Mouse (Mus musculus) 3134 (cell line): ENCODE data around the gene Inka1.

Source experiments
- DNase-seq: peaks from one replicate; pipeline ENCODE4 v3.0.0-alpha.2; 2011; ENCODE audit warnings: low spot score; ENCODE audit not compliant: insufficient read length; ENCODE audit errors: extremely low read depth

Inka1 gene

DNA sequence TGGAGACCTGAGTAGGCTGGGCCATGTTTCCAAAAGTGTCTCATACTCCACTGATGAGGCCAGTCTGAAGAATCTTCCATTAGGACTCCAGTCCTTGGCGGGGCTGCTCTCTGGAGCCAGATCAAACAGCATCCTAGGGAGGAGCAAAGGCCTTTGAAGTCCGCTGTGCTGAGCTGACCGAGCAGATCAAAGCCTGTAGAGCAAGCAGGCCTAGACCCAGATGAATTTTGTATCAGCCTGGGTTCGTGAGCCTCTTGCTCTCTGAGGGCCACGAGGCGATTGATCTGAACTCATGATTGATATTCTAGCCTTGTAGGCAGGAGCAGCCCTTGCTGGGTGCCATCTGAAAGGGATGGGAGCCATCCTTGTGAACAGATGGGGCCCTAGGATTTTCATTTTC is 25.8 kb downstream of the Inka1 start:
- DNase-seq = no peak

DNA sequence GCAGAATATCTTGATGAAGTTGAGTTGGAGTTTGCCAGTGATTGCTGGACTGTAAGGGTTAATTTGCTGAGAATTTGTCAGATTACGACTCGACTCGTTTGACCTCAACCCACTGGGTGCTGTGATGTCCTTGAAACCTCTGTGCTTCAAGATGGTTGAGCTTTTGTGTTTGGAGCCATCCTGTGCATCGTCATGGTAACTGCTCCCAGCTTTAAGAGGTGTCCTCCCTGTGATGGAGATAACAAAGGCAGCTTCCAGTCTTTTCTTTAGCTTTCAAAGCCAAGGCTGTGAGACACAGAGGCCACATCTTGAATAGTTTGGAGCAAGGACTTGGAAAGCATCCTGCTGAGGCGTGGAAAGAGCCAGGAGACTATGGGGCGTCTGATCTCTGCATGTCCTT is 28.5 kb downstream of the Inka1 start:
- DNase-seq = no peak

DNA sequence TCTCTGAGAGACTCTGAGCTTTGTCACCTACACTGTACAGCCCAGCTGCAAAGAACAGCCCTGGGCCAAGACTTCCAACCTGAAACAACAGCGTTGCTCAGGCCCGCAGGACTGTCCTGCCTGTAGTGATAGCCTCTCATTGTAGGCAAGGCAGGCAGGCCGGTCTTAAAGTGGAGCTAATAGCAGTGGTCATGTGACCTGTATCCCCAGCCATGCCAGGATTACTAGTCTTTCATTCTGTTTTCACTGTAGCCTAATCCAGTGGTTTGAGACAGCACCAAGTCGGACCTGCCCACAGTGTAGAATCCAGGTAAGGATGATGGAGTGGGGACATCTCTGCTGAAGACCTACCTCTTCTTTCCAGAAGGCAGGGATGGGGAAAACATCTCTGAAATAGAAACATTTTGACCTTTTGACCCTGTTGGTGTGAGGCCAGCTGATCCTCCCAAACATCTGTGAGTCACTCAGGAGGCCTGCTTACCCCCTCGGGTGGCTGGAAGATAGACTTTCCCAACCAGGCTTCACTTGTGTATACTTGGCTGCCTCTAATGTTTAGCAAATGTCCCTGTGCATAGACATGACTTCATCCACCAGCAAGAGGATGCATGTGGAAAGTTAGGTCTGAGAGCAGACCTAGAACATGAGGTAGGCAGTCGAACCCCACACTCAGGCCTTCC is 29.9 kb downstream of the Inka1 start:
- no peak for DNase-seq

DNA sequence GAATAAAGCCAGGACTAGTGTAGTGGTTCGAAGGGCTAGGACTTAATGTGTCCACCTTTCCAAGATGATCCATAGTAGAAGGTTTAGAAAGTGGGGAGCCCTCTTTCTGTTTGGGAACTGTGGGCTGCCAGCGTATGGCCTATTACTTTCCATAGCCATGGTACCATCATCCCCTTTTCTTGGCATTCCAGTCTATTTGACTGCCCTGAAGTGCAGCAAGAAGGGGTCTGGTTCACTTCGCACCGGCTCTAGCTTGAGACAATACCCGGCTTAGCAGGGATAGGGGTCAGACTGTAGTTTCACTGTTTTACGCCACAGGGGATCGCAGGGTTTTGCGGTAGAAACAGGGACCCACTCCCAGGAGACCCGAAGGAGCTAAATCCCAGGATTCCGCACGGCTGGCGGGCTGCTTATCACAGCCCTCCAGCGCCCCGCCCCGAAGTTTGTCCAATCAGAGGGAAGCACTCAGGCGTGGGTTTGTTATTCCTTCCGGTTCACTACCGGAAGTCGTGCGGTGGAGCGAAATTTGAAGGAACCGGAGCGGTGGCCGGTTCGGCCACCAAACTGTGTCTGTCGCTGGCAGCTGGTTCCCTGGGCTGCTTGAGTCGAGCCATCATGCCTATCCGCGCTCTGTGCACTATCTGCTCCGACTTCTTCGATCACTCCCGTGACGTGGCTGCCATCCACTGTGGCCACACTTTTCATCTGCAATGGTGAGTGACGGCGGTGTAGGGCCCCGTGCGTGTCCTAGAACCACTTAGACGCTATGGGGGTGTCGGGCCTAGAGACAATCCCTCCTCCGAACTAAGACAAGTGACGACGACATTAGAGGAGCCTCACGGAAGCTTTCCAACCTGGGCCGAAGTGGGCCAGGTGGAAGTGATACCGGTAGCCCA is 35.0 kb downstream of the Inka1 start:
- peak; percentile 81 for DNase-seq

DNA sequence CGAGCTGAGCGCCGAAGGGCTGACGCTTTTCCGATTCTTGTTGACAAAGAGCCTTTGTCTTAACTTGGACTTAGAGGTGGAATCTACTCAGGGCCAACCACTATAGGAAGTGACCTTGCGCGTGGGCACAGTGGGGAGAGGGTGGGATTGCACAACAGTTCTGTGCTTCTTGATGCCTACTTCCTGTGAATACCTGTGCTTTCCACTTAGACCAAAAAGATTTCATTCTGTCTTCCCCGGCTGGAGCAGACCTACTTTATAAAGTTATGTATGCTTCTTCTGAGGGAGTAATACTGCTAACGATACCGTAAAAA is 35.8 kb downstream of the Inka1 start, which contains the start of gene Traip:
Gene Traip, plus strand, starts transcription at position 215 of the 314 bp plus-strand sequence.
- no peak for DNase-seq

DNA sequence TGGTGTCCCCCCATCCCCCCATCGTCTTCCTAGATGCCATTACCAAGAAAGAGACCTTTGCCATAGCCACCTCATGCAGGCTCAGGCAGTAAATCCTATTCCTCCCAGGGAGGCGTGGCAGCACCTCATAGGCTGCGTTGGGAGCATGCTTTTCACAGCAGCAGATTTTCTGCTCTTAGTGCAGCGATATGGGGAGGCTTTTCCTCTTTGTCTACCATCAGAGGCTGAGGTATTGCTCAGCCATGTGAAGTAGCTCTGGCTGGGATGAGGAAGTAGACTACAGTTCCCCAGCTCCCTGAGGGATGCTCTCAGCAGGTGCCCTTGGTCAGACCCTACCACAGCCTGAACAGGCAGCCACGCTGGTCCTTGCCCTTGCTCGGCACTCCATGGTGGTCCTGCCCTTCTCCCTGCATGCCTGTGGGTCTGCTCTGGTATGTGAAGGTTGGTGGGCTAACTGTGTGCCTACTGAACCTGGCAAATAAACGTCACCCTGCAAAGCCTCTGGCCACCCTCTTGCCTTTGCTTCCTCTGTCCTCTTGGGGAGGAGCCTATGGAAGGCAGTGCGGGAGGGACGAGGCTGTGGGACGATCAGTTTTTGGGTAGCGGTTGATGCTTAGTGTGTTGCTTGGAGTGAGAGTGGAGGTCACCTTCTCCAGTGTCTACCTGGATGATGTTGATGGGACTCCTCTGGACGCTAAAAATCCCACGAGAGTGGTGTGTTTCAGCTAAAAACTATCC is 36.3 kb downstream of the Inka1 start:
- DNase-seq = no peak

DNA sequence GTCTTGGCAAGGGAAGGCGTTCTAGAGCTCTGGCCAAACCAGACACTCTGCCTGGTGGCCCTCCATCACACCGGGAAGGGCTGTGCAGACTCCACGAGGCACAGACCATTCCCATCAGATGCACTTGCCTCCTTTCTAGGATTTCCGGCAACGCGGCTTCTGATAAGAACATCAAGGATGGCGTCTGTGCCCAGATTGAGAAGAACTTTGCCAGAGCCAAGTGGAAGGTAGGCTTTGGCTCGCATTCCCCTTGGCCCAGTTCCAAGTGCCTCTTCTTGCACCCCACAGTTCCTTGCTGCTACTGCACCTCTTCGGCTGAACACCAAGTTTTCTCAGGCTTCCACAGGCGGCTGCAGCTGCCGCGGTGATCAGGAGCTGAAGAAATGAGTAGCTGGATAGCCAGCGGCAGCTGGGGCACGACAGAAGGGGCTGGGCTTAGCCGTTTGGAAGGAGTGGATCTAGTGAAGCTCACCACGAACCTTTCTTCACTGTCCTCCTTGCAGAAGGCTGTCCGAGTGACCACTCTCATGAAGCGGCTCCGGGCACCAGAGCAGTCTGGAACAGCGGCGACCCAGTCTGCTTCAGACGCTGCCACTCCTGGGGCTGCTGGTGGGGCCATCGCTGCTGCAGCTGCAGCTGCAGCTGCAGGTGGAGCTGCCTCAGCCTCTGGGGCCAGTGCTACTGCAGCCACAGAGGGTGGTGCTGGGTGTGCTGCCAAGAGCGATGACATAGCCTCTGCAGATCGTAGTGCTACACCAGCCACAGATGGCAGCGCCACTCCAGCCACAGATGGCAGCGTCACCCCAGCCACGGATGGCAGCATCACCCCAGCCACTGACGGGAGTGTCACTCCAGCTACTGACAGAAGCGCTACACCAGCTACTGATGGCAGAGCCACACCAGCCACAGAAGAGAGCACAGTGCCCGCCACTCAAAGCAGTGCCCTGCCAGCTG is 38.2 kb downstream of the Inka1 start:
- DNase-seq = peak; percentile 89

DNA sequence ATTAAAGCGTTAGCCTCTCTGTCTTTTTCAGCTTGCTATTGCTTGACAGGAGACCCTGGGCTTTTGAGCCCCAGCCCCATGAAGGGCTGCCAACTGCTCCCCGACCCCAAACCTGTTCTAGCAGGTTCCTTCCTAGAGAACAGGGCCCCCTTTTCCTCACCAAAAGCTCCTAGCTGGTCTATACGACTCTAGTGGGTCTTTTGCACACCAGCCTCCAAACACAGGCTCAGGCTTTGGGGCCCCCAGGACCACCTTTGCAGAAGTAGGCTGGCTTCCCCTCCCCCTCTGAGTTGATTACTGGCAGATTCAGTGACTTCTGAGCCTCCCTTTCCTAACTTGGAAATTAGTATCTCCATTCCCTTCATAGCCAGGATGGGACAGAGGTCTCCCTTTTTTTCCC is 48.8 kb downstream of the Inka1 start:
- no peak for DNase-seq

DNA sequence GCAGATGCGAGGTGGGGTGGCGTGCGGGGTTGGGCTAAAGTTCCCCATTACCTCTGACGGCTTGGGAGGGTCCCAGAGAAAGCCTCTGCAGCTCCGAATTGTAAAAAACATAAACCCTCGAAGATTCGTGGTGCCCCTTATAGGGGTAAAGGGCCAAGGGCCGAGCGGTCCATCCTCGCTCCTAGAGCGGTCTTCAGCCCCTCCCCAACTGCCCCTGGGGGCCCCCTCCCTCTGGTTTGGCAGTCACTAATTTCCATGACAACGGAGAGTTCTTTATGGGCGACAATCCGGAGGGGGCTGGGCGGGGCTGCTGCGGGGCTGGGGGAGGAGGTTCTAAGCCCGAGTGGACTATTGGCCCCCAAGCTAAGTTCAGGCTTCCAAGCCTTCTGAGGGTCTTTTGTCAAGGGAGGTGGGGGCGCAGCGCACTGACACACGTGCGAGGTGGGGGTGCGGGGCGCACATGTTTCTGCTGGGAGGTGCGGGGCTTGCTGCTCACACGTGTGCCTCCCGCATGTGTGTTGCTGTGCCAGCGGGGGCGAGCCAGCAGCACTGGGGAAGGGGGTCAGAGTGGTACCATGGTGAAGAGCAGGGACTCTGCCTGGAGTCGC is 49.4 kb downstream of the Inka1 start:
- no peak for DNase-seq

DNA sequence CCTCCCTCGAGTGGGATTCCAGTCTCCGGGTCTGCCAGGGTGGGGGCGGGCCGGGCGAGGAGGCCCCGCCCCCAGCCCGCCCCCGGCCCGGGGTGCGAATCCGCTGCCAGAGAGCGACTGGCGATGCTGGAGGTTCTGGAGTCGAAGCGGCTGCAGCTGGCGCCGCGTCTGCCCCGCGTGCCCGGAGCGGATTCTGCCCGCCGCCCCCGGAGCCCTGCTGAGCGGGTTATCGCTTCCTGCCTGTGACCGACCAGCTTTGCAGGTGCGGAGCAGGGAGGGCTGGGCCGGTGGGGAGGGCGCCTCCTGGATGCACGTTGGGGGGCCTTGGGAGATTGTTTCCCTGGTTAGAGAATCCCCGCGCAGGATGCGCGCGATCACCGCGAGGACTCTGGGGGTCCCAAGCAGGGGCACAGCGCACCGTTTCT is 49.9 kb downstream of the Inka1 start:
- DNase-seq = no peak

DNA sequence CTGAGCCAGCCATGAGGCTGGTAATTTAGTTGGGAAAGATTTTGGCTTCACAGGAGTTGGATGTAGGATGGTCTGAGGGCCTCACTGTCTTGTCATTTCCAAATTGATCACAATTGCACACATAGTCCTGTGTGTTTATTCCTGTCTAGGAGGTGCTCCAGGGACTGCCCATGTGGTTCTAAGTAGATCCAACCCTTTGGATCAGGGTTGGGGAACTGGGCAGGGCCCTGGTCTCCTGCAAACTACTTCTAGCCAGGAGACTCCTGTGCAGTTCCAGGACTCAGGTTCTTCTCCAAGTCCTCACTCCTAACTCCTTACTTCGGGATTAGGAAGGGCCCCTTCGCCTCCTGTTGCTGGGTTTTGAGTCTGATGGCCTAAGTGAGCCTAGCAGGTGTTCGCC is 50.3 kb downstream of the Inka1 start, which contains the start of gene Camkv:
Gene Camkv, plus strand, starts transcription at position 301 of the 400 bp plus-strand sequence.
- DNase-seq = no peak
